Mouse (Mus musculus) spleen, adult 12 weeks (tissue): ENCODE data around the gene Dusp1.

ENCODE experiments used
- DNase-seq: peaks from one replicate; pipeline ENCODE4 v3.0.0; 2022; ENCODE audit warnings: low spot score

Dusp1 gene

DNA sequence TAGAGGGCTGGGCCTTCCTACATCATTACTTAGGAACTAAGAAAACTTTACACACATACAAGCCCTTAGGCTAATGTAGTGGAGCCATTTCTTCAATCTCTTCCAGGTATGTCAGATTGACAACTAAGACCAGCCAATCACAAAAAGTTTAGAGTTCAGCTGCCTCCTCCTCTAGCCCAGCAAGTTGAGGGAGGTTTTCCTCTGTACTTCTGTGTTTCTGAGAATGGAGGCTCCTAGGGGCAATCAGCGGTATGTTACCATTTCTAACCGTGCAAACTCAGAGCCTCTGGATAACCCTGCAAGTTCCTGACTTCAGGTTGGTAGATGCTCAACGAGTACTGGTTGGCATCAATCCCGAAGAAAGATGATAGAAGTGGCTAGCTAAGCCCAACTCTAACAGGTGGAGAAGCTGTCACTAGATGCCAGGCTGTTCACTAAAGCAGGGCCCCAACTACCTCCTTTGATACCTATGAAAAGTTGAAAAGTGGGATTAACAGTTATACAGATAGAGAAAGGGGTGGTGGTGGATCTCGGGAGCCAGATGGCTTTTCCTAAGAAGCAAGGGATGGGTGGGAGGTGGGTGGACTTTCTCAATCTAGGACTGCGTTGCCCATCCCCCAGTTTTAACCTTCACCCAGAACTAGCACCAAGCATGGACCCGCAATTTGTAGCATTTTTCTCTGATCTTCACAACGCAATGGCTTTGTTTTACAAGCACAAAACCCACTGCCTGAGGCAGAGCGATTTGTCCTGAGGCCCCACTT, 1.2 kb downstream of the Dusp1 start:
- no peak for DNase-seq

DNA sequence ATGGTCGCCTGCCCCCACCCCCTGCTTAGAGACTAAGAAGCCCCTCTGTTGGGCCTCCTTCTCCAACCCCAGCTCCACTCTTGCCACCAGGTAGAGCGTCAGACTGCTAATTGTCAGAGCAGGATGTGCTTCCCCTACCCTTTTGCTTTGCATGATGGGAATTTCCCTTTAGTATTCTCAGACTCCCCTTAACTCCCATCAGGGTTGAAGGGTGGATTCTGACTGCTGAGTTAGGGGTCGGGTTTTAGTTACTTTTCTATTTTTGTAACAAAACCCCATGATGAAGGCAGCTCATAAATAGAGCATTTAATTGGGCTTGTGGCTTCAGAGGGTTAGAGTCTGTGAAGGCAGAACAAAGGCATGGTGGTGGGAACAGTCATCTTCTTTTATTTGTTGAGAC, 8.9 kb downstream of the Dusp1 start:
- DNase-seq, result no peak

DNA sequence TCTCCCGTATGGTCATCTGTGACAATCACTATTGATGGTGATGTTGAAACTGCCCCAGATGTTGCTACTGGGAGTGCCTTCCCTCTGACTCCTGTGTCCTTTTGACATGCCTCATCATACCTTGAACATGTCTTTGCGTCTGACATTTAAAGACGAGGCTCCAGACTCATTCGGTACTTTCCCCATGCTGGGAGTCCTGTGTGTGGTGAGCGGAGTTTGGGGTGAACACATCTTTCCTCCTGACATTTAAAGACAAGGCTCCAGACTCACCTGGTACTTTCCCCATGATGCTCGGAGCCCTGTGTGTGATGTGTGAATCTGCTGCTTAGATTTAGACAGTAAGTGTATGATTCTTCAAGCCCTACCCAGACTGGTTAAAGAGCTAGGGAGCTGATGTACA, 10.8 kb downstream of the Dusp1 start:
- DNase-seq, result no peak

DNA sequence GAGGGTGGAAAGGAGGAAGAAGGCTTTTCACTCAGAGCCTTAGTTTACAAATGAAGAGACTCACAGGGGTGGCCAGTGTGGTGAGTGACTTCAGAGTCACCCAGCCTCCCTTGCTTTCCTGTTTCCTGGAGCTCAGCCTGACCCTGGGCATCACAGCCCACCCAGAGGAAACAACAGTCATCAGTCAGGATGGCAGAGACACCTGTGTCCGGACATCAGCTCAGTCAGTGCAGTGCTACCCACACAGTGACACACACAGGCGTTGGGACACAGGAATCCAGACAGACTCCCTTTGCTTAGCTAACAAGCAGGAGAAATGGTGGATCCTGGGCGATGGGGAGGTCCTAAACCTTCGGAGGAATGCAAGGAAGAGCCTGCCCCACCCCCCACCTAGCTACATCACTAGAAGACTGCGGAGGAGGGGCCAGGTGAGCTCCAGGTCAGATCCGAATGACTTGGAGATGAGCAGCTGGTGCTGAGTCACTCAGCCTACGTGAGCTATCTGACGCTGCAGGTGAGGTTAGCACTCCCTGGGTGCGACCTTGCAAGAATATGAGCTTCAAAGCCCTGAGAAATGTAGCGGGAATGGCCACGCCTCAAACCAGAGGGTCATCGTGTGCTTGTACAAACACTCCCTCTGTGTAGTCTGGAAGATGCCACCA, 12.6 kb downstream of the Dusp1 start:
- no peak for DNase-seq

GRCm38 (mm10) chr17:26548566-26548965, 13.4 kb downstream of the Dusp1 start:
- DNase-seq, result no peak

DNA sequence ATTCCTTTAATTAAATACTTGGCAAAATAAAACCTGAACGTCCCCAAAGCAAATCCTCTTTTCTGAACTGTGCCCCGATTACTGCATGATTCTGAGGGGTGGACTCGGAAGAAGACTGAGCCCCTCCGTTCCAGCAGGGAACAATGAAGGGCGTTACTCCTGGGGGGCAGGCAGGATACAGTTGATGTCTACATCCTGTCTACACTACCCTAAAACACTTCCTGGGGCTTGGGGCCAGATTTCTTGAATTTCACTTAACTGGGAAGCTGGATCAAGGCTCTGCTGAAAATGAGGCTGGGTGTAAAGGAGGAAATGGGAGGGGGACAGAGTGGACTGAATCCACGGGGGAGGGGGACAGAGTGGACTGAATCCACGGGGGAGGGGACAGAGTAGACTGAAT, 14.2 kb downstream of the Dusp1 start:
- DNase-seq, result no peak

GRCm38 (mm10) chr17:26544319-26544963, 17.5 kb downstream of the Dusp1 start:
- no peak for DNase-seq

DNA sequence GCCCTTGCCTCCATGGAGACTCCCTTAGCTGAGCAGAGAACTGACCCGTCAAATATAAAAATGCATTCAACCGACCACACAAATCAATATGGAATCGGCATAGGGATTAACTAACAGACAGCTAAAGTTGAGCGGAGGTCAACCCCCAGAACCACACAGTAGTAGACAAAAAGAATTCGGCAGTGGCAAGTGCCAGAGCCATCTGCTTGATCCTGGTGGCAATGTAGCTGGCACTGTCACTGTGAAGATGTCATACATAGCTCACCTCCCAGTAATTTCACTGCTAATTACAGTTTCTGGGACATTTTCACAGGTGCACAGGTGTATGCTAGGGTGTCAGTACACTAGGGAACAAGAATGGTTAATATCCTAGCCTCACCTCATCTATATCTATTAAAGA, 21.8 kb downstream of the Dusp1 start:
- DNase-seq, result no peak

DNA sequence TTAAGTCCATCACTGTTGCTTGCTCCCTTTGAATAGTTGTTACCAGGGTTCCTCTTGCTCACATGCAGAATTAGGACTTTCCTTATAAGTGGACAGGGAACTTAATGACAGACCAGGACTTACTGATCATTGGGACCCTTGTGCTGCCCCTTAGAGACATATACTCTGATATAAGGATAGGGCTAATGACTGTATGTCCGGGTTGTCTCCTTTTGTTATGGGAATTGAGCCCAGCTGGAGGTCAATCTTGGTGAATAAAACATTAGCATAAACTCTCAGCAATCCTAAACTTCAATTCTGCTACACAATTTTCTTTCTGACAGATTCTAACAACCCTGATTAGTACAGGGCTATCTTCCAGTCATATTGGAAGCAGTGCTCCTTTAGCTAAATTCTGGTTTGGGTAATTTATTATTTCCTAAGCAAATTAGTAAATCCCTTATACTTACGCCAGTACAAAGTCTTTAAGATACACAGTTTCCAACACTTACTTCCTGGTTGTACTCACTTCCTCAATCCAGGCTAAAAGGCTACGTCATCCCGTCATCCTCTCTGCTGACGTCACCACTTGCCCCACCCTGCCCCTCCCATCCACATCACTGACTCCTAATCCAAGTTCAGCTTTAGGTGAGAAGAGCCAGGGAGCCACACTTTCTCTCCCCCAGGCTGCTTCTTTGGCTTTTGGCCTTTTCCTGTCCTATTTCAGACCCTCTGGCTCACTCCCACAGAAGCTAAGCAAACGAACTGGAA, 24.0 kb downstream of the Dusp1 start:
- DNase-seq, result no peak

GRCm38 (mm10) chr17:26535251-26536136, 26.4 kb downstream of the Dusp1 start:
- no peak for DNase-seq

- no peak for DNase-seq
Observed at GRCm38 (mm10) chr17:26534695-26535094, 27.2 kb downstream of the Dusp1 start.

GRCm38 (mm10) chr17:26533871-26534372, 28.0 kb downstream of the Dusp1 start:
- DNase-seq, result no peak

DNA sequence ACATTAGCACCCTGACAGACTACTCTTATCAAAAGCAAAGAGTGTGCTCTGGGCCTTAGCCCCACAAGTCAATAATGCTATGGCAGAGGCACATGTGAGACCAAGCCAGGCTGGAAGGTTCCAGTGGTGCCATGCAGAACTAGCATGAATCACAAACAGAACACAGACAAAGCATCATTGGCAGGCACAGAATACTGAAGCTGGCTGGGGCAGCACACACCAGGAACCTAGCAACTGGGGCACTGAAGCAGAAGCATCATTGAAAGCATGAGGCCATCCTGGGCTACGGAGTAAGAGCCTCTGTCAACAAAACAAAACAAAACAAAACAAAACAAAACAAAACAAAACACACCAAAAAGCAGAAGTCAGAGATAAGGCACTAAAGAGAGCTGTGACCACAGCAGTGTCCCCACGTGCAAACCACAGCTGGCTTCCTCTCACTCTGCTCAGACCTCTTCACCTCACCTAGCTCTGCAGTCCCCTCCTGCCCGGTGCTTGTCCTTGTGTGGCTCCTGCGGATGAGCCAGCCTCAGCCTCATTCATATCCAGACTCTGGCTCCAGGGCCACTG, 29.4 kb downstream of the Dusp1 start:
- DNase-seq, result no peak

- no peak for DNase-seq
Observed at GRCm38 (mm10) chr17:26531395-26532027, 30.4 kb downstream of the Dusp1 start.

GRCm38 (mm10) chr17:26530590-26531081, 31.3 kb downstream of the Dusp1 start:
- DNase-seq, result no peak

- DNase-seq, result no peak
Observed at GRCm38 (mm10) chr17:26529791-26530241, 32.1 kb downstream of the Dusp1 start.

DNA sequence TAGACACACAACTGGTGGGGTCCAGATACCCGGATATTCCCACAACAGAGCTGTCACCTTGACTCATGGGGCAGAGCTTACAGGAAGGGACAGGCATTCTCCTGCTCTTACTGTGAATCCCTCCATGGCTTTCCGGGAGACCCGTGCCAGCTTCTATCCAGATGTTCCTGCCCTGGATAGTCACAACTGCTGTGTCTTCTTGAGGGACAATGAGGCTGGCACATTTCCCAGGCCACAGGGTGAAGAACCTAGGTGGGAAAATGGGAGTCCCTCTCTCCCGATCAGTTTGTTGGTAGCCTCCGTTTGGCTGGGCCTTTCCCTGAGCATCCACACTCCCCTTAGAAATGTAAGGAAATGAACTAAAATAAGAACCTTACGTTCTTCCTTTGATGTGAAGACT, 33.2 kb downstream of the Dusp1 start:
- DNase-seq, result no peak

GRCm38 (mm10) chr17:26527291-26527690, 34.6 kb downstream of the Dusp1 start:
- DNase-seq, result no peak

DNA sequence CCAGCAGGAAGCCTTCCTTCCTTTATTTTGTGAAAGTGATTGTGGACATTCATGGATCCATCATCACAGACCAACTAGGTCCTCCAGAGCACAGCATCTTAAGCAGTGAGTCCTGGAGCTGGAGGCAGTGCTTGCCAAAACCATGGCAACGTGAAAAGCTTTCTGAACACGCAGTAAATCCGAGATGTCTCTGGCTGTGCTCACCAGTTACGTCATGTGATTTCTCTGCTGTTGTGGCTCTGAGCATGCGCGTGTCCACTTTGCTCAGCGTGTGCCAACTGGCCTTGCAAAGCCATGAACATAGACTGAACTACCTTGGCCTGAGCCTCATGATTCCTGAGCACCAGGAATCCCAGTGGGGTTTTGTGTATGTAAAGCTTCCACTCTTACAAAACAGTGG, 36.6 kb downstream of the Dusp1 start:
- DNase-seq, result no peak

GRCm38 (mm10) chr17:26524801-26525200, 37.1 kb downstream of the Dusp1 start:
- no peak for DNase-seq
